Mouse (Mus musculus) embryonic fibroblast, embryonic 13.5 days (primary cell): ENCODE data around the gene Tbc1d1.

Source experiments
- CTCF ChIP-seq: IDR thresholded peaks from 2 replicates; pipeline ENCODE4 v1.5.1; 2011; ENCODE audit warnings: mild to moderate bottlenecking, control low read depth, low read length, moderate library complexity, borderline replicate concordance; ENCODE audit not compliant: insufficient read depth
- POLR2A ChIP-seq: IDR thresholded peaks from 2 replicates; pipeline ENCODE4 v1.6.1; 2011; ENCODE audit warnings: low read depth, mild to moderate bottlenecking, control low read depth, low read length, moderate library complexity

GRCm38 (mm10) chr5:64242795-64243455 is 86.8 kb downstream of the Tbc1d1 start:
- TF ChIP-seq CTCF (no peak), POLR2A (no peak)
